Mouse (Mus musculus) layer of hippocampus, adult 9-10 months (tissue): ENCODE data around the gene Cdh3.

Experiments
- DNase-seq: peaks from one replicate; pipeline ENCODE4 v3.0.0; 2022; ENCODE audit warnings: low spot score

Cdh3 gene

DNA sequence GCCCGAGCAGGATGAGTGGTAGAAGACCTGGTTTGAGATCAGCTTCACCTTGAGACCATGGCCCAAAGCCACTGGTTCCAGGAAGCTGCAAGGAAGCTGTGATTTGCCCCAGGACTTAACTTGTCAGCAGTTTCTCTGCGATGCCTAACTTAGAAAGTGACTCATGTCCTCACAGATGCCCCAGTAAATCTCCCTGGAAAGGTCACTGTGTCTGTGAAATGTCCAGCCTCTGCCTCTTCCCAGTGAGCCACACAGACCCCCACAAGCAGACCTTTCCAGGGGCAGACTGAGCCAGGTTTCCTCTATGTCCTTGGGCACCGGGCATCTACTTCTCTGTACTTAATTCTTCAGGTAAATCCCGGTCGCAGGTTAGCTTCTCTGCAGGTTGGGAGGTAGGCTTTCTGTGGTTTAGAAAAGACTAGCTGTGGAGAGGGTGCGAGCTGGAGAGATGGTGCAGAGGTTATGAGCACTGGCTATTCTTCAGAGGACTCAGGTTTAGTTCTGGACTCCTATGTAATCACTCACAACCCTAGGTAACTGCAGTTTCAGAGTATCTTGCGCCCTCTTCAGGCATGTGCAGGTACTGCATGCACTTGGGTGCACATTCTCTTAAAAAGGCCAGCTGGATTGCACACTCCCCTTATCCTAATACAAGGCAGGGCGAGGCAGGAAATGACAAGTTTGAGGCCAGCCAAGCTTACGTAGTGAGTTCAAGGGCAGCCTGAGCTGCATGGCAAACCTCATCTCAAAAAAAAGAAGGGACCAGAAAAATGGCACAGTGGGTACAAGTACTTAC, 16.7 kb downstream of the Cdh3 start:
- DNase-seq = no peak

DNA sequence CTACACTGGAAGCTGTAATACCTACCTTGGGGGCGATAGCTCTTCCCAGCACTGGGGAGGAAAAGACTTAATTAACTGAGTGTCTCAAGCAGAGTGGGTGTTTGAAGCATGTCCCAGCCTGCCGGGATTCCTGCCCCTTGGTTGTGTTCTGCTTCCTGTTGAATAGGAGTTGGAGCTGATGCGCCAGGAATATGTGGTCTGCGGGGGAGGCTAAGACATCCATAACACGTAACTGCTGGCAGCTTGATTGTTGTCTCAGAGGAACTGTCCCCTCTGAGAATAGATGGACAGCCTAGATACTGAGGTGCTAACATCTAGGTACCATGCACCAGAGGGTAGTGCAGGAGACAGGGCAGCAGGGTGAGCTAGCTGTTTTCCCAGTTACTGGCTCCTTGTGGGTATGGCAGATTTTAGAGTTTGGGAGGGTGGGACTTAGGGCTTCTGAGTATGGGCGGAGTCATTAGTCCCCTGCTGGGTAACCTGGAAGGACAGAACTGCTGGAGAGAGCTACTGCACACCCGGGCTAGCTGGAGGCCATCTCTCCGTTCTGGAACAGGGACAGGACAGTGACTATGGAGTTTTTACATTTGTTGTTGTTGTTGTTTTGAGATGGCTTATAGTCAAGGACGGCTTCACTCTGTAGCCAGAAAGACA, 18.0 kb downstream of the Cdh3 start:
- DNase-seq = no peak

DNA sequence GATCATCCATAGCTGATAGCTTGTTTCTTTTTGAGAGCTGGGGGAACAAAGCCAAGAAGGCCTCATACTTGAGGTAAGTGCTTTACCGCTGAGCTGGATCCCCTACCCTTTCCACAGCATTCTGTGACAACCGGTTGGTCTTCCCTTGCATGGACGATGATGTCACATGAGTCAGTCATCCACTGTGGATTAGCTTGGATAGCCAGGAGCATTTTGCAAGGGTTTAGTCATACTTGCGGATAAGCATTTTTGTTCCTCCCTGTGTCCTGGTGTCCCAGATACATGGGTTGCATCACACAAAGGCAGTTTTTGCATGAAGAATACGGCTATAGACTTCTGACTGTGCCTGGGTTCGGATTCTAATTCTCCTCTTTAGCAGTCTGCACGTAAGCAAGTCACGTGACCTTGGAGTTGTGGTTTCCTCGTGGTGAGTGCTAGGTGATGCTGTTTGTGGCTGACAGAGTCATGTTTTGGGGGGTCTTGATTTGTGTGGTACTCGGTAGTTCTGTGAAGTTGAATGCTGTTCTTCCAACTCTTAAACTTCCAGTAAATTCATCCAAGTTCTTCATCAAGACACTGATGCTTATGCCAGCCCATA, 19.3 kb downstream of the Cdh3 start:
- no peak for DNase-seq

DNA sequence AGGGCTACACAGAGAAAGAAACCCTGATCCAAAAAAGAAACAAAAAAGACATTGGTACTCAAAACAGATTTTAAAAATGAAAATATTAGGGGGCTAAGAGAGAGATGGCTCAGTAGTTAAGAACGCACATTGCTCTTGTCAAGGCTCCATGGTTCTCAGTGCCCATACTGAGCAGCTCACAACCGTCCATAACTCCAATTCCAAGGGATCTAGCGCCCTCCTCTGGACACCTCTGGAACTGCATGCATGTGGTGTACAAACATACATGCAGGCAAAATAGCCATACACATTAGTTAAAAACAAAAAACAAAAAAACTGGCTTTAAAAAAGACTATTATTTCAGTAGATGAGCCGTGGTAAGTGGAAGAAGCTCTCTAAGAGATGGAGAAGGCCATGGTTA, 19.9 kb downstream of the Cdh3 start:
- no peak for DNase-seq

DNA sequence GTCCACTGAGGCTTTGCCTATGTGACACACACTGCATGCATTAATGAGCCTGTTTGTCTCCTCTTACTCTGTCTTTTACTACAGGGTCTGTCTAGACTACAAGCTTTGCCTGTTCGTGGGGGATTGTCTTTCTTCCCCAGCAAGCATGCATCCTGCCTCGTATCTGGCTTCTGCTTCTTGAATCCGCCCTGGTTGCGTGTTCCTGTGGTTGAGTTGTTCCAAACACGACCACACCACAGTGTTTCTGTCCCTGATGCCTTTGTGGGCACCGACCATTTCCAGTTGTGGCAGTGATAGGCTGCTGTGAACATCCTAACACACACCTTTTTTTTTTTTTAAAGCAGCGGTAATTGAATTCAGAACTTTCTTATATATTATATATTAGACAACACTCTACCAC, 23.0 kb downstream of the Cdh3 start:
- DNase-seq = no peak

DNA sequence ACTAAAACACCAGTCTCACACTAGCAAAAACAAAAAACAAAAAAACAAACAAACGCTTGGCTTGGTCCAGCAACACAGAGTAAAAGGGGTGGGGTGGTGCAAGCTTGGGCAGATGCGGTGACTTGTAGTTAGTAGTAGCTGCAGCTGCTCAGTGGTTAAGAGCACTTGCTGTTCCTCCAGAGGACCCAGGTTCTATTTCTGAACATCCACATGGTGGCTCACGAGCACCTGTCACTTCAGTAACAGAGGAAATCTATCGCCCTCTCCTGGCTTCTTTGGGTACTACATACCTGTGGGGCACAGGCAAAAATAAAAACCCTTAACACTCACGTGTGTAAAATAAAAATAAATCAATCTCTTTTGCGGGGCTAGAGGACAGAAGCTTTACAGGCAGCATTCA, 23.8 kb downstream of the Cdh3 start:
- DNase-seq = peak; percentile 20

DNA sequence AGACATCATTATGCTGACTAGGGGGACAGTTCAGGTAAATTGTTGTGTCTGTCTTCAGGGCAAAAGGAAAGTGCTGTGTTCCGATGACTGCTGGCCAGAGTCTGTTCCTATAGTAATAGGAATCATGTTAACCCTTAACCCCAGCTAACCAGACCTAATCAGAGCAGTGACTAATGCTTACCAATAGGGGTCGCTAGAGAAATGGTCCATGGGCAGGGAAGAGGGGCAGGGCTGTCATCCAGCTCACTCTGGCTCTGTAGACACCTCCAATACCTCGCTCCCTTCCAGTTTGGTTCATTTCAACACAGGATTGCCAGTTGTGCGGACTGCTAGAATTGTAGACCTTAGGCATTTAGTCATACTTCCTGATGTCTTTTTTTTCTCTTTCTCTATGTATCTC, 24.8 kb downstream of the Cdh3 start:
- DNase-seq = no peak

DNA sequence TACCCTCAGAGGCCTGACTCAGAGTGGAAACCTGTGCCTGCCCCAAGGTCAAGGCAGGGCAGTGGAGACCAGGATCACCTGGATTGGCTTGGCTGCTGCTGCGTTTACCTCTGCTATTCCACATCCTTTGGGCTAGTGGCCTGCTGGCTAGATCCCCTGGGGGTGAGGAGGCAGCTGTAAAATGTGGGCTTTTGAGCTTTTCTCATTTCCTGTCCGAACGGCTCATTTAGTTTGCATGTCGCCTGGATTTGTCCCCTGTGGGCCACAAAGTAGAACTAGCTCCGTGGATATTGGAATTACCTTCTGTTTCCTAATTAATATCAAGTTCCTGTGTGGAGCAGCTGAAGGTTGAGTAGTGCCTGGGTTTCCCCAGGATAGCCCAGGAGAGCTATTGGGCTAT, 28.5 kb downstream of the Cdh3 start:
- no peak for DNase-seq

DNA sequence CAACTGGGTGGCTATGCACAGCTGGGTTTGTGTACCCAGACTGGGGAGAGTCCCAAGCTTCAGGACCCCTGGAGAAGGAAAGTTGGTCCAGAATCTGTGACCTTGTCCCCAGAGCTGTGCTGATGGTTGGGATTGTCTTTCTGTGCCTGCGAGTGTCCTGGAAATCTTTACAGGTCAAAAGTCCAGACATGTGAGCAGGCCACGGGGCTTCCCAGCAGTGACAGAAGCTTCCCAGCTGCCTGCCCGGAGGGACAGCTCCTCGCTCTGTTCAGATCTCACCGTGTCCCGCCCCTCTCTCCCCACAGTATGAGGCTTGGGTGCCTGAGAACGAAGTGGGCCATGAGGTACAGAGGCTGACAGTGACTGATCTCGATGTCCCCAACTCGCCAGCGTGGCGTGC, 30.3 kb downstream of the Cdh3 start:
- no peak for DNase-seq

DNA sequence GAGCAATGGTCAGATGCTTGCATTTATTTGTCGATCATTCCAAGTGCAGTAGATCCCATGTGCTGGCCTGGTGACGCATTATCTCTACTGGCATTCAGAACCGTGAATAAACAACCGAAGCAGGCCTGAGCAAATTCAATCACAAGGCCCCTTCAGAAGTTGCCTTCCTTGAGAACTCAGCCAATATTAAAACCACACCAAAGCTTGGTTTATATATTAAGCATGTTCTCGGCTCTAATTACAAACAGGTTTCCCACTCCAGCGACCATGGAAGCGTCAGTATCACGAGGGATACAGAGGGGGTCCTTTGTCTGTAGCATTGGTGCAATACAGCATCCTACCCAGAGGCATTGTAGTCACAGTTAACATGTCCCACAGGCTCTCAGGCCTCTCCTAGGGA, 32.4 kb downstream of the Cdh3 start:
- no peak for DNase-seq

DNA sequence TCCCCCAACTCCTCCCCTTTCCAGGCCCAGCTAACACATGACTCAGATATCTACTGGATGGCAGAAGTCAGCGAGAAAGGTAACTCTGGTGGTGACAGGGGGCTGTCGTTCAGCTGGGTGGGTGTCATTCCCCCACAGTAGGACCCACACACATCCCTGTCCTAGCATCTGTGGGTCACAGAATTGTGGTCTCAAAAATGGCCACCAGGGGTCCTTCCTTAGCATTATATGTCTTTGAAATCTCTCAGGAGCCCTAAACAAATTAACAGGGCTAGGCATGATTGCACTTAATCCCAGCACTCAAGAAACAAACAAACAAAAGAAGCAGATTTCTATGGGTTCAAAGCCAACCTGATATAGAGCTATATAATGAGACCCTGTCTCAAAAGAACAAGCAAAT, 34.5 kb downstream of the Cdh3 start:
- DNase-seq = no peak

DNA sequence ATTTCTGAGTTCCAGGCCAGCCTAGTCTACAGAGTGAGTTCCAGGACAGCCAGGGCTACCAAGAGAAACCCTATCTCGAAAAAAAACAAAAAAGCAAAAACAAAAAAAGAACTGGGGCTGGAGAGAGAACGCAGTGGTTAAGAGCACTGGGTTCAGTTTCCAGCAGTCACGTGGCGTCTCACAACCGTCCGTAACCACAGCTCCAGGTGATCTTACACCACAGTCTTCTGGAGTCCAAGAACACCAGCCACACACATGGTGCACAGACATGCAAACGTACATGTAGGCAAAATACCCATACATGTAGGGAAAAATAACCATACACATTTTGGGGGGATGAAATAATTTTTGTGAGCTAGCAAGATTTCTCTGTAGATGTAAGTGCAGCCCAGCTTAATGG, 36.1 kb downstream of the Cdh3 start:
- no peak for DNase-seq

DNA sequence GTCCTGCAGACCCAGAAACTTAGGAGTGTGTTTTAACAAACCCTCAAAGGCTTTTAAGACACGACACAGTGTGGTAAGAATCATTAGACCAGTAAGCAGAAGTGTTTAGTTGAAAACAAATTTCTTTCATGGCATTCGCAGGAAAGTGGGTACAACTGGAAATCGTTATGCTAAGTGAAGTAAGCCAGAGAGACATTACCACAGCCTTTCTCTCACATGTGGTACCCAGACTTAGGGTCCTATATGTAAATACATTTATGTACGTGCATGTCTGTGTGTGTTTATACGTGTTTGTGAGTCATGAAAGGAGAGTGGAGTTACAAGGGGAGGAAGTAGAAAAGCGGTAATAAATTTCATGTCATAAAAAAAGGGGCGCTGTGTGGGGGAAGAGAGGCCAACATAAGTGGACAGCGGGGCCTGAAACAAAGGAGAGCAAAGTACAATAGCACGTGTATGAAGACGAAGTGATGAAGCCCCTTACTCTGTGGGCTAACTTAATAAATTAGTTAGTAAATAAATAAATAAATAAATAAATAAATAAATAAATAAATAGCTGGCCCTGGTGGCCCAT, 37.8 kb downstream of the Cdh3 start:
- DNase-seq = no peak

DNA sequence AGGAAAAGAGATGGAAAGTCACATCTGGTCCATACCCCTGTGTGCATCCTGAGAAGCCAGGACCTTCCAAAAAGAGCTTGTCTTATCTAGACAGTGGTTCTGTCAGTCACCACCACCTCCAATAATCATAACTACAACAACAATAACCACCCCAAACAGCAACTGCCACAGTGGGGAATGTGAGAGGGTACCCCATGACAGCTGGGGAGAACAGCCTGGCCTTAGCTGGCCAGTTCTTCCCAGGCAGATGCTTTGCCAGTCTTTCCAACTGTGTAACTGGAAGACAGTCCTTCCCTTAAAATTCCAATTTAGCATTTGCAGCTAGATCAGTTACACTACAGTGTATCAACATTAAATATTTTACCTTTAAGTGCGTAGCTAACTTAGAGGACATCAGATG, 40.2 kb downstream of the Cdh3 start:
- no peak for DNase-seq

DNA sequence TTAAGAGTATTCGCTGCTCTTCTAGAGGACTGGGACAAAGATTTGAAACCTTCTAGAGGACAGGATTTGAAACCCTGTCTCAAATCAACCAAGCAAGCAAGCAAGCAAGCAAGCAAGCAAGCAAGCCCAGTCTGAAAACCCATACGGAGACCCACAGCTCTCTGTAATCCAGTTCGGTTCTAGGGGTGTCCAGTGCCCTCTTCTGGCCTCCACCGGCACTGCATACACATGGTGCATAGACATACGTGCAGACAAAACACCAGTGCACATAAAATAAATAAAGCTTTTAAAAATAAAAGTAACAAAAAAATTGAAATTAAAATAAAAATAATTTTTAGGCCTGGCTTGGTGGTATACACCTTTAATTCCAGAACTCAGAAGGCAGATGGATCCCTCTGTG, 43.3 kb downstream of the Cdh3 start:
- DNase-seq = no peak

DNA sequence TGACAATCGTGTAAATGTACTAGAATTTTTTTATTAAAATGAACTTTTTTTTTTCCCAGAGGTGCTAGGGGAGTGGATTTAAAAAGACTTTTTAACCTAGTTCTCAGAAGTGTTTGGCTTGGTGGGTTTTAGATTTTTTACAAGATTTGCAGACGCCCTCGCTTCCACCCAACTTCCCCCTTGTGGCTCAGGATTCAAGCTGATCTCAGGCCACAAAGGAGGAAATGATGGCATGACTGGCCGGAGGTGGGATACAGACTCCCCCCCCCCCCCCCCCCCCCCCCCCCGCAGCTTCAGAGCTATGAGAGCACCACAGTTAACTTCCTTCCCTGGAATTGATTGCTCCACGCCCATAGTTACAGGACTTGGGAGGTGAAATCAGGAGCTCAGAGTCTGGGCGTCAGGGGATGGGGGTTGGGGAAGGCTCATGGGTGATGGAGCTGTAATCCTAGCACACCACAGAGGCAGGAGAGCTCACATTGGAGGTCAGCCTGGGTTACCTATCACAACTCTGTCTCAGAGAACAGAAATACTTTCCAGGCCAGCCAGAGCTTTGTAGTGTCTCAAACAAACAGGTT, 45.5 kb downstream of the Cdh3 start:
- DNase-seq = no peak

DNA sequence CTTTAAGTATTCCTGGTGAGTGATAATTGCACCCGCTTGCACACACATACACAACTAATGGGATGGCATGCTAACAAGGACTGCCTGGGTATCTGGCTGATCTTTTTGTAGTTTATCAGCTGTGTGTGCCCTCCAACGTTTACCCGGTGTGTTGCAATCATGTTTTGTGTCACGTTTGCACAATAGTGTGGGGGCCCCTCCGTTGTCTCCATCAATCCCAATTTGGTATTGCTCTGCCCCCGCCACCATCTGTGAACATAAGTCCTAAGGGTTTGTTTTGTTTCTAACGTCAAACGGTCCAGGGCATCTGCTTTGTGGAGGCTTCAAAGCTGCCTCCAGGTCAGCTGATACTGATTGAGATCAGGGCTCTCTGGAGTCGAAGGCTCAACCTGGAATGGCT, 49.2 kb downstream of the Cdh3 start:
- DNase-seq = peak; percentile 21

DNA sequence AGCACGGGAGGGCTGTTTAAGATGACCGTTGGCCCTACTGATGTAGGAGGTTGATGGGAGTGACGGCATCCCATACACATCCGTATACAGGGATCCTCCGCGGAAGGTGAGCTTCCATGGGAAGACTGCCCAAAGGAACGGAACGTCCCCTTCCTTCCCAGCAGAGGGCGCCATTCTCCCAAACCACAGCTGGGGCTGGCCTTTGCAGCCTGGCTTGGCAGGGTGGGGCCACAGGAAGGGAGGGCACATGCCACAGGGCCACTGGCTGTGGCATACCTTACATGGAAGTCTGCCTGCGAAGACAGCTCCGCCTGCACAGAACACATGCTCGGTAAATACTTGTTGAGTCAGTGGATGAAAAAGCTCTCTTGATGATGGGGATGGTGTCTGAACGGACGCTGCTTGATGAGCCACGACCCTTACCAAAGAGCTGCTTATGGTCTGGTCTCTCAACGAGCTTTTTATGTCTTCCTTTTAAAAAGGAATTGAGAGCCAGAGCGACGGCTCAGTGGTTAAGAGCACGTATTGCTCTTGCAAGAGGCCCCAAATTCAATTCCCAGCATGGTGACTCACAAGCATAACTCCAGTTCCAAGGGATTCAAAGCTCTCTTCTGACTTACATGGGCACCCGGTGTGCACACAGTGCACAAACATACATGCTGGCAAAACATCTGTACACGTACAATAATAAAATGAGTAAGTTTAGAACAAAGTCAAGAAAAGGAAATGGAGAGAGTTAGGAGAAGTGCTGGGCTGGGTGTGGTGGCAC, 50.6 kb downstream of the Cdh3 start:
- DNase-seq = no peak

DNA sequence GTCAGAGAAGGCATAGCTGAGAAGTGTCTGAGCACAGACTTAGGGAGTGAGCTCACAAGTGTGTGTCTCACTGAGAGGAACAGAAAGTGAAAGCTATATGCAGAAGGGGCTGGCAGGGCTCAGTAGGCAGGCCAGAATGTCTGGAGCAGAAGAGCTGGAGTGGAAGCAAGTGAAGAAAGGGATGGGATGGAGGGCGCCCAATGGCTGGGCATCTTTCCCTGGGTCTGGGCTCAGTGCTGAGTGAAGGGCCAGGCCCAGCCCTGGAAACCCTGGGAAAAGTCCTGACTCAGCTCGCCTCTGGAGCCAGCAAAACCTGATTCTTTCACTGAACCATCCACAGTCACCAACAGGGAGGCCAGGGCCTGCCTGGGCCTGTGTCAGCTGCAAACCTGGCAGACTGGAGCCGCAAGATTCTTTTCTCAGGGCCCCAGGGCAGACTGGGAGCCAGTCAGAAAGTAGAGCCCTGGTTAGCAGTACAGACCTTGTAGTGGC, 53.0 kb downstream of the Cdh3 start:
- DNase-seq = no peak

DNA sequence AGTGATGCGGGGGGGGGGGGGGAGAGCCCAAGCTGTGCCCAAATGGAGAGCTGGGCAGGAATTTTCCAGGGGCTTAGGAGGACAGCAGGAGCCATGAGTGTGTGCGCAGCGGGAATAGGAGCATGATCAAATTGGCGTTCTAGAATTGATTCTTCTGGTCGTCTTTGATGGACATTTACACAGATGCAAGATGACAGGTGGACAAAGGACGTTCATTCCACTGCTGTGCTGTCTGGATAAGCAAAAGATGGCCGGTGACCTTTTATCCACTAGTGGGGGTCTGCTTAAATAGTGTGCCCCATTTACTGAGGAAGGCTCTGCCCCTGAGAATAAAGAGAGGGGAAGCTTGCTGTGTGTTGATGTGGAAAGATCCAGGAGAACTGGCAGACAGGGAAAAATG, 58.3 kb downstream of the Cdh3 start:
- DNase-seq = no peak

DNA sequence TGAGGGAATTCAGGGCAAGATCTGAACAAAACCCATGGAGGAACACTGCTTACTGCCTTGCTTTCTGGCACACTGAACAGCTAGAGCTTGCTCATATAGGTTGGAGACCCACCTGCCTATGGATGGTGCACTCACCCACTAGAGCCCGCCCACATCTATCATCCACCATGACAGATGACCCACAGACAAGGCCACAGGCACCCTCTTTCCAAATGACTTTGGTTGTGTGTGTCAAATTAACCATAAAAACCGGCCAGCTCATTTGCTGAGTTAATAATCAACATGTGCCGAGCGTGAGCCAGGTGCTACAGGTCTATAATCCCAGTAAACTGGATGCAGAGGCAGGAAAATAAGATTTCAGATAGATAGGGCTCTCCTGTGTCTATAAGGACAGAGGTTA, 59.7 kb downstream of the Cdh3 start:
- no peak for DNase-seq
